In genomic region chr3:105621154-105621553, GRCm38 (mm10) we compare ENCODE assay signal across 24 mouse cellular contexts.
DNase-seq lines count a peak whose midpoint lies in the region; ATAC-seq lines count a peak whose summit lies in the region.
"Had no signal": no experiment of that assay in that cellular context is flagged by ENCODE, and none has a peak within 500 bp of the region (broad histone marks: within the 10 kb centered on the region; RNA-seq: fewer than 3 reads in every experiment).

No protein-coding gene starts in this region.

- H3K27me3 ChIP-seq in heart, embryonic 15.5 days: no peaks in the 10 kb centered on the region
- no peaks in the 10 kb centered on the region for H3K27me3 ChIP-seq in midbrain, embryonic 11.5 days (ENCODE audit: control insufficient read depth, insufficient read depth, low read length)
- no peaks in the 10 kb centered on the region for H3K27me3 ChIP-seq in intestine, embryonic 16.5 days (replicated peaks; ENCODE audit: control insufficient read depth, insufficient read depth, low read length)
- H3K27me3 ChIP-seq: embryonic facial prominence, embryonic 12.5 days; embryonic facial prominence, embryonic 15.5 days; hindbrain, embryonic 13.5 days; intestine, embryonic 15.5 days had no signal

- no peak overlapping the region for H3K4me3 ChIP-seq in heart, embryonic 15.5 days
- H3K4me3 ChIP-seq in midbrain, embryonic 11.5 days (ENCODE audit: low read depth, low read length): no peak overlapping the region
- no peak overlapping the region for H3K4me3 ChIP-seq in intestine, embryonic 16.5 days (ENCODE audit: low read length)
- H3K4me3 ChIP-seq: embryonic facial prominence, embryonic 12.5 days; embryonic facial prominence, embryonic 15.5 days; heart, embryonic 10.5 days; hindbrain, embryonic 10.5 days; hindbrain, embryonic 13.5 days; intestine, embryonic 15.5 days had no signal

- no peaks in the 10 kb centered on the region for H3K9me3 ChIP-seq in heart, embryonic 15.5 days (replicated peaks)
- H3K9me3 ChIP-seq in midbrain, embryonic 11.5 days (ENCODE audit: control insufficient read depth, low read length): no peaks in the 10 kb centered on the region
- no peaks in the 10 kb centered on the region for H3K9me3 ChIP-seq in intestine, embryonic 16.5 days (ENCODE audit: control insufficient read depth, low read length)
- H3K9me3 ChIP-seq: embryonic facial prominence, embryonic 12.5 days; embryonic facial prominence, embryonic 15.5 days; heart, embryonic 10.5 days; hindbrain, embryonic 10.5 days; hindbrain, embryonic 13.5 days; intestine, embryonic 15.5 days had no signal

- no peak overlapping the region for H3K4me2 ChIP-seq in heart, embryonic 15.5 days
- no peak overlapping the region for H3K4me2 ChIP-seq in midbrain, embryonic 11.5 days
- no peak overlapping the region for H3K4me2 ChIP-seq in intestine, embryonic 16.5 days (ENCODE audit: low read depth, low read length)
- H3K4me2 ChIP-seq: embryonic facial prominence, embryonic 12.5 days; embryonic facial prominence, embryonic 15.5 days; hindbrain, embryonic 13.5 days; intestine, embryonic 15.5 days had no signal

- H3K27ac ChIP-seq in heart, embryonic 15.5 days: 0 out of 2 replicates have a peak overlapping the region, but pooled peaks have one; percentile 17
- no peak overlapping the region for H3K27ac ChIP-seq in midbrain, embryonic 11.5 days (ENCODE audit: low read depth, low read length)
- no peak overlapping the region for H3K27ac ChIP-seq in intestine, embryonic 16.5 days (ENCODE audit: low read length)
- H3K27ac ChIP-seq: embryonic facial prominence, embryonic 12.5 days; embryonic facial prominence, embryonic 15.5 days; heart, embryonic 10.5 days; hindbrain, embryonic 10.5 days; hindbrain, embryonic 13.5 days; intestine, embryonic 15.5 days had no signal

- ATAC-seq in frontal cortex, adult (ENCODE audit: low TSS enrichment): peak; percentile 69
- ATAC-seq in heart, embryonic 15.5 days (replicated peaks; ENCODE audit: insufficient number of reproducible peaks, insufficient read depth, low FRiP score, low read depth): no peak
- no peak for ATAC-seq in midbrain, embryonic 11.5 days (ENCODE audit: low FRiP score)
- no peak for ATAC-seq in intestine, embryonic 16.5 days
- ATAC-seq: activated CD4-positive, CD25-positive, alpha-beta regulatory T cell, adult 4 months; forebrain, embryonic 14.5 days; hindbrain, embryonic 16.5 days; intestine, embryonic 15.5 days had no signal

- intact Hi-C loops in heart, postnatal 14 days (cut with DNase I): no loop called here

- no peaks in the 10 kb centered on the region for H3K36me3 ChIP-seq in heart, embryonic 15.5 days
- H3K36me3 ChIP-seq in midbrain, embryonic 11.5 days (ENCODE audit: control insufficient read depth, insufficient read depth, low read length): no peaks in the 10 kb centered on the region
- no peaks in the 10 kb centered on the region for H3K36me3 ChIP-seq in intestine, embryonic 16.5 days (ENCODE audit: control insufficient read depth, insufficient read depth, low read length)
- H3K36me3 ChIP-seq: embryonic facial prominence, embryonic 12.5 days; embryonic facial prominence, embryonic 15.5 days; heart, embryonic 10.5 days; hindbrain, embryonic 10.5 days; hindbrain, embryonic 13.5 days; intestine, embryonic 15.5 days had no signal

- 37% methylated on average over 8 of the region's 8 CpGs for WGBS in heart, embryonic 15.5 days
- WGBS in midbrain, embryonic 11.5 days: 70% methylated on average over 8 of the region's 8 CpGs
- 58% methylated on average over 8 of the region's 8 CpGs for WGBS in intestine, embryonic 16.5 days

- no peak for DNase-seq in frontal cortex, postnatal 36 days (ENCODE audit: low spot score in 2 of 2)
- no peak for DNase-seq in heart, postnatal 14 days
- DNase-seq in retina, embryonic 14.5 days (ENCODE audit: low spot score): peak; percentile 17
- no peak for DNase-seq in midbrain, embryonic 11.5 days (ENCODE audit: low spot score, missing footprints)
- DNase-seq: adrenal gland, adult 8-10 months; adrenal gland, postnatal 25 days; B cell, adult 2 months; cerebellum, adult 2 months; cerebellum, adult 9-11 months; cerebellum, postnatal 25 days; gastrocnemius, postnatal 25 days; kidney, adult 18-20 months had no signal

- no peak overlapping the region for H3K9ac ChIP-seq in heart, embryonic 15.5 days
- no peak overlapping the region for H3K9ac ChIP-seq in midbrain, embryonic 11.5 days (ENCODE audit: low read length)
- no peak overlapping the region for H3K9ac ChIP-seq in intestine, embryonic 16.5 days (ENCODE audit: low read depth, low read length)
- H3K9ac ChIP-seq: embryonic facial prominence, embryonic 12.5 days; embryonic facial prominence, embryonic 15.5 days; hindbrain, embryonic 13.5 days; intestine, embryonic 15.5 days had no signal

- peaks cover 8% of the 10 kb centered on the region for H3K4me1 ChIP-seq in heart, embryonic 15.5 days (replicated peaks)
- H3K4me1 ChIP-seq in midbrain, embryonic 11.5 days (ENCODE audit: control insufficient read depth, insufficient read depth, low read length): no peaks in the 10 kb centered on the region
- H3K4me1 ChIP-seq in intestine, embryonic 16.5 days (ENCODE audit: control insufficient read depth, insufficient read depth, low read length): no peaks in the 10 kb centered on the region
- H3K4me1 ChIP-seq: embryonic facial prominence, embryonic 12.5 days; embryonic facial prominence, embryonic 15.5 days; intestine, embryonic 15.5 days had no signal
